Comparison of ENCODE assay signal across 8 mouse cellular contexts in the genomic region with DNA sequence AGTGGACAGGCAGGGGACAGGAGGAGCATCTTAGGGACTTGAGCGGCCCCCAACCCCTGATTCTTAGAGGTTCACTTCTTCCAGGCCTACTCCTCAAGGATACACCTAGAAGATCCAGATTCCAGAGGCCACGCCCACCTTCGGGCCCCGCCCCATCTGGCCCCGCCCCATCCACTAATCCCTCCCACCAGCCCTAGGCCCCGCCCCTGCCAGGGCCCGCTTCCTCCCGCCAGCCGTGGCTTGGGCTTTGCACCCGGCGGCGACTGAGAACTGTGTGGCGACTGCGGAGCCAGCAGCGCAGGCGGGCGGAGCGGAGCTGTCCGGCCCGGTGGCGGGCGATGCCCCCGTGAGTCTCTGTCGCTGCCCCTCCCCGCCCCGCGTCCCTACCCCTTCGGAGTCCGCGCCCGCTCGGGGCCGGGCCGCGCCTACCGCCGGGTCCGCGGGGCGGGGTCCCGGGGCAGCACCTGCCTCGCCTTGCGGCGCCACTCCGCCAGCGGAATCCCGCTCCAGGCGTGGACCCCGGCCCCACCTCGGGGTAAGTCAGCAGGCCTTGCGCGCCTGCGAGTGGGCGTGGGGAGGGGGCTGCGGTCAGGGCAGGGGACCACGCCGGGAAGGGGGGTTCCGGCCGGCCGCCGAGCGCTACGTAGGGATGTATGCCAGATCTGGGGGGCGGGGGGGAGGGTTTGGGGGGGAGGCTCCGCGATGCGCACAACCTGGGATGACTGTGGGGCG. TPM values are rescaled to one million over a fixed set of nuclear protein-coding genes. Genes with fewer than 3 reads are reported as not detected.
DNase-seq lines count a peak whose midpoint lies in the region; ATAC-seq and TF ChIP-seq lines count a peak whose summit lies in the region.

Gene Rims3, plus strand, starts transcription at position 229 of the 732 bp plus-strand sequence.

- peak within 1 kb of the TSS; percentile 8; the same call in 1 of the 2 replicates for H3K9ac ChIP-seq in heart, adult 2 months (ENCODE audit: low read depth, low read length)
- H3K9ac ChIP-seq in limb, embryonic 13.5 days, result peak within 1 kb of the TSS; percentile 53
- peak within 1 kb of the TSS; percentile 69 for H3K9ac ChIP-seq in midbrain, embryonic 15.5 days

- TF ChIP-seq EP300 in heart, adult 2 months (IDR thresholded peaks at IDR 0.05; ENCODE audit: insufficient read depth, low read depth, low read length), result no peak

- peak within 1 kb of the TSS; percentile 27 for H3K4me3 ChIP-seq in heart, adult 2 months
- peak within 1 kb of the TSS; percentile 56 for H3K4me3 ChIP-seq in limb, embryonic 13.5 days
- H3K4me3 ChIP-seq in midbrain, embryonic 15.5 days, result peak within 1 kb of the TSS; percentile 75

- peak; percentile 71 for ATAC-seq in limb, embryonic 13.5 days (ENCODE audit: low FRiP score, low read depth)
- peak; percentile 77 for ATAC-seq in midbrain, embryonic 15.5 days (replicated peaks)

- peaks cover 5% of the 10 kb centered on the region for H3K9me3 ChIP-seq in limb, embryonic 13.5 days
- H3K9me3 ChIP-seq in midbrain, embryonic 15.5 days, result no peaks in the 10 kb centered on the region

- WGBS in heart, adult 2 months, result 3% methylated on average over 60 of the region's 68 CpGs
- under 1% methylated on average over 66 of the region's 68 CpGs for WGBS in limb, embryonic 13.5 days
- 1% methylated on average over 62 of the region's 68 CpGs for WGBS in midbrain, embryonic 15.5 days

- H3K79me2 ChIP-seq in heart, adult 2 months (replicated peaks; ENCODE audit: control insufficient read depth, insufficient read depth, low read length), result no peaks in the 10 kb centered on the region

- no peaks in the 10 kb centered on the region for H3K36me3 ChIP-seq in heart, adult 2 months (ENCODE audit: control insufficient read depth, insufficient read depth, low read length)
- H3K36me3 ChIP-seq in limb, embryonic 13.5 days, result no peaks in the 10 kb centered on the region
- no peaks in the 10 kb centered on the region for H3K36me3 ChIP-seq in midbrain, embryonic 15.5 days (replicated peaks)

- H3K4me2 ChIP-seq in limb, embryonic 13.5 days (replicated peaks), result peak within 1 kb of the TSS; percentile 88
- peak within 1 kb of the TSS; percentile 75 for H3K4me2 ChIP-seq in midbrain, embryonic 15.5 days

- H3K4me1 ChIP-seq in heart, adult 2 months (ENCODE audit: control insufficient read depth, insufficient read depth, low read length), result no peaks in the 10 kb centered on the region
- H3K4me1 ChIP-seq in limb, embryonic 13.5 days, result 0 out of 2 replicates have a peak, but pooled peaks cover 4% of the 10 kb centered on the region
- H3K4me1 ChIP-seq in midbrain, embryonic 15.5 days, result peaks cover 24% of the 10 kb centered on the region

- TF ChIP-seq CTCF in heart, adult 2 months (IDR thresholded peaks at IDR 0.05), result no peak

- H3K27ac ChIP-seq in heart, adult 2 months, result no peak within 1 kb of the TSS
- no peak within 1 kb of the TSS for H3K27ac ChIP-seq in limb, embryonic 13.5 days
- H3K27ac ChIP-seq in midbrain, embryonic 15.5 days, result peak within 1 kb of the TSS; percentile 53

- intact Hi-C loops in heart, adult 2 months (cut with DNase I), result no loop called here
- intact Hi-C loops in heart, postnatal 25 days (cut with DNase I), result no loop called here

- peak; percentile 18 to 29 for DNase-seq in heart, adult 2 months
- no peak for DNase-seq in heart, postnatal 25 days (ENCODE audit: low spot score)
- peak; percentile 74 for DNase-seq in cerebellum, adult 8-10 months
- peak; percentile 23 for DNase-seq in forelimb bud, embryonic 11.5 days (ENCODE audit: low read depth, low spot score)
- DNase-seq in kidney, adult 18-20 months, result peak; percentile 42
- peak; percentile 9 to 30 for DNase-seq in spleen, postnatal 36 days (ENCODE audit: low spot score in 2 of 2)

- peaks cover 7% of the 10 kb centered on the region; the same call in 1 of the 2 replicates for H3K27me3 ChIP-seq in heart, adult 2 months (ENCODE audit: control insufficient read depth, insufficient read depth, low read length)
- peaks cover 70% of the 10 kb centered on the region for H3K27me3 ChIP-seq in limb, embryonic 13.5 days
- H3K27me3 ChIP-seq in midbrain, embryonic 15.5 days (replicated peaks), result peaks cover 5% of the 10 kb centered on the region

- no peak for TF ChIP-seq POLR2A in heart, adult 2 months (IDR thresholded peaks at IDR 0.05; ENCODE audit: insufficient read depth, low read depth, low read length)

RNA-seq across cellular contexts. Expression of gene Rims3, which starts in this region (rescaled TPM):
- under 1 TPM; 0.05 TPM for total RNA-seq in heart, adult 2 months (2021)
- polyA plus RNA-seq in heart, adult 2 months (2012; rRNA removed), result 0.09 and 0.12 TPM in 2 replicates
- total RNA-seq in heart, postnatal 25 days (2021), result under 1 TPM in 1 of 2 experiments, not detected in 1; 0.05 TPM
- 0.41 and 0.66 TPM in 2 replicates for polyA plus RNA-seq in limb, embryonic 13.5 days (2015; fragmentation: Nextera tagmentation; extraction: Ambion mirVana)
- 25.4 and 27.0 TPM in 2 replicates for polyA plus RNA-seq in midbrain, embryonic 15.5 days (2015; fragmentation: Nextera tagmentation; extraction: Ambion mirVana)

Comparison
In these comparisons a context has a peak if more than half of its experiments do, and no peak if none do; other contexts are left out.
1. RNA of gene Rims3 (polyA plus RNA-seq): 25.4 to 27.0 TPM in midbrain, embryonic 15.5 days; 0.41 to 0.66 TPM in limb, embryonic 13.5 days and 0.09 to 0.12 TPM in heart, adult 2 months; every median in the first group is over 10 times any median in the second.
2. Peak in DNase-seq, H3K4me3 ChIP-seq and H3K9ac ChIP-seq in heart, adult 2 months; RNA of the gene not detected or under 1 TPM.
3. Peak in ATAC-seq, H3K4me3 ChIP-seq, H3K9ac ChIP-seq and H3K4me2 ChIP-seq in limb, embryonic 13.5 days; RNA of the gene not detected or under 1 TPM.
4. H3K9ac ChIP-seq: peak in every context shown above with its lines; median percentile 69 in midbrain, embryonic 15.5 days; 53 in limb, embryonic 13.5 days; 8 in heart, adult 2 months.
5. Peak in every context shown above with its lines, with median percentiles within 50 percentile points of each other: H3K4me3 ChIP-seq.